Mouse (Mus musculus): Measurements from ENCODE around the gene Gm3187.
"Not testable (repeated sequence)": the region's sequence is repeated elsewhere in the genome, so short reads cannot be mapped to it uniquely, and the experiment has no call there.

Gm3187 gene

GRCm38 (mm10) chr14:5483907-5484306 is at the start of gene Gm3187:
Gene Gm3187 (plus strand): TSS chr14:5484207.
- not testable (repeated sequence) for DNase-seq (ENCODE audit: low read depth)

- DNase-seq (ENCODE audit: low read depth) = not testable (repeated sequence)
Observed at GRCm38 (mm10) chr14:5455367-5455766, 28.6 kb upstream of the Gm3187 start, which contains the start of gene Gm3194. Gene Gm3194 (minus strand): TSS chr14:5455467.

- DNase-seq (ENCODE audit: low read depth) = not testable (repeated sequence)
Observed at GRCm38 (mm10) chr14:5460469-5460868, 23.5 kb upstream of the Gm3187 start.

- DNase-seq (ENCODE audit: low read depth) = not testable (repeated sequence)
Observed at GRCm38 (mm10) chr14:5477730-5478129, 6.3 kb upstream of the Gm3187 start, which contains the start of gene Gm8246. Gene Gm8246 (minus strand): TSS chr14:5477830.

GRCm38 (mm10) chr14:5501374-5501773 is 17.4 kb downstream of the Gm3187 start, which contains the start of gene Gm3488:
Gene Gm3488 (plus strand): TSS chr14:5501674.
- DNase-seq (ENCODE audit: low read depth) = not testable (repeated sequence)

- DNase-seq (ENCODE audit: low read depth) = not testable (repeated sequence)
Observed at GRCm38 (mm10) chr14:5538196-5538595, 54.2 kb downstream of the Gm3187 start, which contains the start of gene Gm3532. Gene Gm3532 (plus strand): TSS chr14:5538496.

Measured in c-Kit-positive CD71-negative TER-119-negative erythroid progenitor cells, embryonic 14.5 days (primary cell).